Mouse (Mus musculus): ENCODE measurements around the gene Gm12216. TPM values are rescaled to one million over a fixed set of nuclear protein-coding genes. Genes with fewer than 3 reads are reported as not detected.

The Gm12216 gene
- polyA plus RNA-seq, 2 experiments = 0.43 to 0.74 TPM

GRCm38 (mm10) chr11:53843106-53843505 is 15.9 kb downstream of the Gm12216 start:
- Histone ChIP-seq H3K27me3 (ENCODE audit: control insufficient read depth, insufficient read depth, low read length) (no peaks in the 10 kb centered on the region), H3K36me3 (ENCODE audit: control insufficient read depth, insufficient read depth, low read length) (no peaks in the 10 kb centered on the region), H3K9me3 (ENCODE audit: control insufficient read depth, low read length) (no peaks in the 10 kb centered on the region), H3K4me3 (replicated peaks; ENCODE audit: low read length) (no peak overlapping the region), H3K4me1 (ENCODE audit: control insufficient read depth, insufficient read depth, low read length) (peaks cover 8% of the 10 kb centered on the region; the same call in 1 of the 2 replicates), H3K4me2 (replicated peaks; ENCODE audit: low read depth, low read length, severe bottlenecking) (no peak overlapping the region), H3K27ac (replicated peaks; ENCODE audit: low read depth, low read length) (no peak overlapping the region), H3K9ac (ENCODE audit: low read depth, low read length, severe bottlenecking) (no peak overlapping the region)
- no peak for TF ChIP-seq POLR2A (IDR thresholded peaks at IDR 0.05; ENCODE audit: borderline replicate concordance, extremely low read depth, insufficient read depth, insufficient read length)
- no peak for DNase-seq (ENCODE audit: low spot score)
- 63% methylated on average over 10 of the region's 10 CpGs for WGBS
- ATAC-seq (ENCODE audit: low FRiP score, low read depth) = no peak

DNA sequence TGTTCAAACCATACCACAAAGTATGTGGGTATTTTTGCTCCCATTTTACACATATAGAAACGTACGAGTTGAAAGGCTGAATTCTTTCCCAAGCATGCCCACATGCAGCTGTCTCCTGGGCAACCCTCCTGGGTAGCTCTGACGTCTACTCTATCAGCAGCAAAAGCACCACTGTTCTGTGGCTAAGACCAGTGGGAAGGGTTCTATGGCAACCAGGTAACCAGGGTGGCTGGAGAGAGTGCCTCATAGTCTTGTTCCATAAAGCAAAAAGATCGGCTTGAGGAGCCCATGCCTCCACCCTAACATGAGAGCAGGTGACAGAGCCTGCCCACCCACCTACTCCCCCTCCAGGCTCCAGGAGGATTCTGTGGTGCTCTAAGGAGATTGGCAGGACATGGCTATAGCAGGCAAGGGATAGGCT is 16.9 kb downstream of the Gm12216 start:
- TF ChIP-seq POLR2A (IDR thresholded peaks at IDR 0.05; ENCODE audit: borderline replicate concordance, extremely low read depth, insufficient read depth, insufficient read length) = no peak
- ATAC-seq (ENCODE audit: low FRiP score, low read depth) = no peak
- Histone ChIP-seq H3K27me3 (ENCODE audit: control insufficient read depth, insufficient read depth, low read length) (no peaks in the 10 kb centered on the region), H3K9ac (ENCODE audit: low read depth, low read length, severe bottlenecking) (no peak overlapping the region), H3K4me3 (replicated peaks; ENCODE audit: low read length) (no peak overlapping the region), H3K4me2 (replicated peaks; ENCODE audit: low read depth, low read length, severe bottlenecking) (no peak overlapping the region), H3K4me1 (ENCODE audit: control insufficient read depth, insufficient read depth, low read length) (peaks cover 8% of the 10 kb centered on the region; the same call in 1 of the 2 replicates), H3K27ac (replicated peaks; ENCODE audit: low read depth, low read length) (no peak overlapping the region), H3K36me3 (ENCODE audit: control insufficient read depth, insufficient read depth, low read length) (no peaks in the 10 kb centered on the region), H3K9me3 (ENCODE audit: control insufficient read depth, low read length) (no peaks in the 10 kb centered on the region)
- WGBS = 69% methylated on average over 4 of the region's 4 CpGs
- DNase-seq (ENCODE audit: low spot score) = no peak

GRCm38 (mm10) chr11:53841514-53841913 is 17.5 kb downstream of the Gm12216 start:
- Histone ChIP-seq H3K9me3 (ENCODE audit: control insufficient read depth, low read length) (no peaks in the 10 kb centered on the region), H3K4me1 (ENCODE audit: control insufficient read depth, insufficient read depth, low read length) (peaks cover 8% of the 10 kb centered on the region; the same call in 1 of the 2 replicates), H3K27me3 (ENCODE audit: control insufficient read depth, insufficient read depth, low read length) (no peaks in the 10 kb centered on the region), H3K9ac (ENCODE audit: low read depth, low read length, severe bottlenecking) (no peak overlapping the region), H3K4me2 (replicated peaks; ENCODE audit: low read depth, low read length, severe bottlenecking) (no peak overlapping the region), H3K27ac (replicated peaks; ENCODE audit: low read depth, low read length) (no peak overlapping the region), H3K4me3 (replicated peaks; ENCODE audit: low read length) (no peak overlapping the region), H3K36me3 (ENCODE audit: control insufficient read depth, insufficient read depth, low read length) (no peaks in the 10 kb centered on the region)
- 73% methylated on average over 12 of the region's 12 CpGs for WGBS
- no peak for TF ChIP-seq POLR2A (IDR thresholded peaks at IDR 0.05; ENCODE audit: borderline replicate concordance, extremely low read depth, insufficient read depth, insufficient read length)
- ATAC-seq (ENCODE audit: low FRiP score, low read depth) = no peak
- no peak for DNase-seq (ENCODE audit: low spot score)

DNA sequence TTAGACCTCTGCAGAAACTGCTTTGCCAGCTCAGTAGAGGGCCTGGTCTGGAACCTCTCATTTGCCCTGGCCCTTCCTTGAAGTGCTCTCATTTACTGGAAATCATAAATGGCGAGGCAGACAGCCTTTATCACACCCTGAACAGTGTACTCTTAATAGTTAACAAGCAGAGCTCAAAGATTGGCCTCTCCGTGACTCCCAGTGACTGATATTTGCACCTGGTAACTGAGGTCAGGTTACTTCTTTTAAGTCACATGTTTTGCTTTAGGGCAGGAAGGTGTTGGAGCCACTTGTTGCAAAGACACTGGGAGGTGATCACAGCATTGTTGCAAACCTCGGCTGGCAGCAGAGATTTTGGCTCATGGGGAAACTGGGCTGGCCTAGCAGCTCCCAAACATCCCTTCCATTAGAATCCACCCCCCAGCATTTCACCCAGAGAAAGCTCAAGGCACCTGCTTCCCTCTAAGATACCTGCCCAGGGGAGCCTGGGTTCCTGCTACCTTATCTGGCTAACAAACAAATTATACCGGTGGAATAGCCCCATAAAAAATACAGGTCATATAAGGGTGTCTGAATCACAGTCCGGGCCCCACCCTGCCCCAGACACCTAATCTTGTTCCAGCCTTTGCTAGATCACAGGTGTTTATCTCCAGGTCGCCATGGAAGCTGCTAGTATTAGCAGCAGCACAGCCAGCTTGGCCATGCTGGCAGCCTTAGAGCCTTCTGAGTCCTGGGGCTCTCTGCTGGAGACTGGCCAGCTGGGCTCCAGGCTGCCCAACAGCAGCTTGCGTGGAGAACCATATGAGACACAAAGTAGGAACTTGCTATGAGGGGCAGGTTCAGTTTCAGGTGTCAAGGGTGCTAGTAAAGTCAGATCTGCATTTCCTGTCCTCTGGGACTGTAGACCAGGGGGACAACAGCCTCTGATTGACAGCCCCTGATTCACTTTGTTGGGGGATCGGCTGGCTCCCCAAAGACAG is 19.1 kb downstream of the Gm12216 start:
- no peak for DNase-seq (ENCODE audit: low spot score)

DNA sequence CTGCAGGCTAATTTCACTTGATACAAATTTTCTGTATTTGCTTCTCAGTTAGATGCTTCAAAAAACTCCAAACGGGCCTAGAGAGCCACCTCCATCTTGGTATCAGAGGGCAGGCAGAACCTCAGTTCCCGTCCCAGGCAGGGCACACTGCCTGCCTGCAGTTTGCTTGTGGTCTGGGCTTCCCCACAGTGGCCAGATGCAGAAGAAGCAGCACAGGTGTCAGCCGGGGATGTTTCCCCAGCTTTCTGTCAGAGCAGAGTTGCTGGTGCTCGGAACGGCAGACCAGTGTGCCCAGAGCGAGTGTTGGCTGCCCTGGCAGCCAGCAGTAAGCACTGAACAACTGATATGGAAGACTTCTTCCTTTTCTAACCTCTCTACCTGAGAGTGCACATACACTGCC is 19.9 kb downstream of the Gm12216 start:
- Histone ChIP-seq H3K9ac (ENCODE audit: low read depth, low read length, severe bottlenecking) (no peak overlapping the region), H3K4me2 (replicated peaks; ENCODE audit: low read depth, low read length, severe bottlenecking) (no peak overlapping the region), H3K27ac (replicated peaks; ENCODE audit: low read depth, low read length) (no peak overlapping the region), H3K9me3 (ENCODE audit: control insufficient read depth, low read length) (no peaks in the 10 kb centered on the region), H3K36me3 (ENCODE audit: control insufficient read depth, insufficient read depth, low read length) (no peaks in the 10 kb centered on the region), H3K4me1 (ENCODE audit: control insufficient read depth, insufficient read depth, low read length) (peaks cover 8% of the 10 kb centered on the region; the same call in 1 of the 2 replicates), H3K4me3 (replicated peaks; ENCODE audit: low read length) (no peak overlapping the region), H3K27me3 (ENCODE audit: control insufficient read depth, insufficient read depth, low read length) (no peaks in the 10 kb centered on the region)
- DNase-seq (ENCODE audit: low spot score) (no peak), ATAC-seq (ENCODE audit: low FRiP score, low read depth) (no peak)
- TF ChIP-seq POLR2A (IDR thresholded peaks at IDR 0.05; ENCODE audit: borderline replicate concordance, extremely low read depth, insufficient read depth, insufficient read length) = no peak
- 66% methylated on average over 6 of the region's 6 CpGs for WGBS

More for the DNA sequence above, 19.1 kb downstream of the Gm12216 start:
- TF ChIP-seq POLR2A (IDR thresholded peaks at IDR 0.05; ENCODE audit: borderline replicate concordance, extremely low read depth, insufficient read depth, insufficient read length) = no peak
- no peak for ATAC-seq (ENCODE audit: low FRiP score, low read depth)
- Histone ChIP-seq H3K27ac (replicated peaks; ENCODE audit: low read depth, low read length) (no peak overlapping the region), H3K4me2 (replicated peaks; ENCODE audit: low read depth, low read length, severe bottlenecking) (no peak overlapping the region), H3K9me3 (ENCODE audit: control insufficient read depth, low read length) (no peaks in the 10 kb centered on the region), H3K27me3 (ENCODE audit: control insufficient read depth, insufficient read depth, low read length) (no peaks in the 10 kb centered on the region), H3K4me3 (replicated peaks; ENCODE audit: low read length) (no peak overlapping the region), H3K4me1 (ENCODE audit: control insufficient read depth, insufficient read depth, low read length) (peaks cover 8% of the 10 kb centered on the region; the same call in 1 of the 2 replicates), H3K36me3 (ENCODE audit: control insufficient read depth, insufficient read depth, low read length) (no peaks in the 10 kb centered on the region), H3K9ac (ENCODE audit: low read depth, low read length, severe bottlenecking) (no peak overlapping the region)
- WGBS = 22% methylated on average over 8 of the region's 8 CpGs

Data from limb, embryonic 14.5 days (tissue).